In the genomic region with DNA sequence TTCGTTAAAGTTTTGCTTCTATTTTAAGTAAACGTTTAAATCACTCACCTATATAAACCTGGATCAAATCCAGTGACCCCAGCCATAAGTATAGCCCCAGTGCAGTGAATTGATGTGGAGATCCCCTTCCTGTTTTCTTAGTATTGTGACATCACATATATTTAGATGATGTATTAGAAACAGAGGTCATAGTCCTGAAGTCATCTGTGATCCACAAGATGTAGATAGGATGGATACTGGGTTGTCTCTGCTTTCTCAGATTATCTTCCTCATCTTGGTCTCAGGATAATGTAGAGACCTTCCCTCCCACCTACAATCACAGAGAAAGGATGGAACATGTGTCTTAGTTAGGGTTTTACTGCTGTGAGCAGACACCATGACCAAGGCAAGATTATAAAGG, we compare ENCODE assay signal across 9 mouse cellular contexts. TPM values are rescaled to one million over a fixed set of nuclear protein-coding genes. Genes with fewer than 3 reads are reported as not detected.
DNase-seq lines count a peak whose midpoint lies in the region; ATAC-seq and TF ChIP-seq lines count a peak whose summit lies in the region.
"Had no signal": no experiment of that assay in that cellular context is flagged by ENCODE, and none has a peak within 500 bp of the region (broad histone marks: within the 10 kb centered on the region; RNA-seq: fewer than 3 reads in every experiment).

TSS of gene Pfkfb2 (minus strand) at position 101 of the 400 bp plus-strand sequence.

- intact Hi-C loops in left cerebral cortex, postnatal 10 days (cut with DNase I) = no loop called here

- no peak for DNase-seq in adrenal gland, adult 8-10 months
- DNase-seq in left cerebral cortex, postnatal 10 days (ENCODE audit: extremely low spot score in 1 of 2, low spot score in 2 of 2) = no peak
- DNase-seq in retina, postnatal 1 day = no peak
- no peak for DNase-seq in kidney, postnatal 36 days

- H3K9me3 ChIP-seq in intestine, embryonic 15.5 days = no peaks in the 10 kb centered on the region
- no peaks in the 10 kb centered on the region for H3K9me3 ChIP-seq in intestine, postnatal 0 days (ENCODE audit: control insufficient read depth)

- no peak within 1 kb of the TSS for H3K9ac ChIP-seq in intestine, embryonic 15.5 days
- no peak within 1 kb of the TSS for H3K9ac ChIP-seq in intestine, postnatal 0 days (ENCODE audit: low read depth, low read length)
- H3K9ac ChIP-seq: liver, embryonic 14.5 days had no signal

- TF ChIP-seq CTCF in intestine, postnatal 0 days (IDR thresholded peaks at IDR 0.05; ENCODE audit: low read depth) = no peak

- H3K27me3 ChIP-seq in intestine, embryonic 15.5 days (replicated peaks) = no peaks in the 10 kb centered on the region
- H3K27me3 ChIP-seq in intestine, postnatal 0 days (replicated peaks; ENCODE audit: control insufficient read depth, insufficient read depth, low read length) = no peaks in the 10 kb centered on the region

- WGBS in intestine, embryonic 15.5 days = 81% methylated on average over 2 of the region's 2 CpGs
- 64% methylated on average over 2 of the region's 2 CpGs for WGBS in intestine, postnatal 0 days

- H3K4me1 ChIP-seq in intestine, embryonic 15.5 days (replicated peaks) = peaks cover 9% of the 10 kb centered on the region
- H3K4me1 ChIP-seq in intestine, postnatal 0 days (replicated peaks; ENCODE audit: control insufficient read depth, insufficient read depth, low read length) = peaks cover 2% of the 10 kb centered on the region; the same call in 1 of the 2 replicates

- H3K36me3 ChIP-seq in intestine, embryonic 15.5 days = no peaks in the 10 kb centered on the region
- no peaks in the 10 kb centered on the region for H3K36me3 ChIP-seq in intestine, postnatal 0 days (ENCODE audit: control insufficient read depth, insufficient read depth)

- no peak within 1 kb of the TSS for H3K4me2 ChIP-seq in intestine, embryonic 15.5 days (replicated peaks)
- H3K4me2 ChIP-seq in intestine, postnatal 0 days (replicated peaks; ENCODE audit: low read depth) = no peak within 1 kb of the TSS

- H3K4me3 ChIP-seq in intestine, embryonic 15.5 days (replicated peaks) = no peak within 1 kb of the TSS
- H3K4me3 ChIP-seq in intestine, postnatal 0 days (ENCODE audit: low read depth, low read length) = no peak within 1 kb of the TSS

- ATAC-seq in intestine, embryonic 15.5 days = no peak
- ATAC-seq in intestine, postnatal 0 days = no peak
- ATAC-seq in erythroid progenitor cell, adult 5-6 weeks (replicated peaks; ENCODE audit: low FRiP score, poor library complexity, severe bottlenecking) = no peak
- no peak for ATAC-seq in frontal cortex, adult (ENCODE audit: low TSS enrichment)

- no peak within 1 kb of the TSS for H3K27ac ChIP-seq in intestine, embryonic 15.5 days
- H3K27ac ChIP-seq in intestine, postnatal 0 days (ENCODE audit: low read depth, low read length) = no peak within 1 kb of the TSS
- H3K27ac ChIP-seq: liver, embryonic 14.5 days had no signal

RNA-seq across cellular contexts. Expression of gene Pfkfb2, which starts in this region (rescaled TPM):
- 10.8 and 11.2 TPM in 2 replicates for polyA plus RNA-seq in intestine, embryonic 15.5 days (2015; fragmentation: Nextera tagmentation; extraction: Ambion mirVana)
- 6.1 and 7.0 TPM in 2 replicates for polyA plus RNA-seq in intestine, postnatal 0 days (2015; fragmentation: Nextera tagmentation; extraction: Ambion mirVana)
- total RNA-seq in adrenal gland, adult 8-10 months (2022) = 100 to 1,000 TPM in 1 of 4 experiments, 10 to 100 TPM in 3; 29.4 to 107 (median 61.6) TPM
- total RNA-seq in erythroid progenitor cell, adult 5-6 weeks (2015; ENCODE audit: low replicate concordance) = 23.5 and 26.7 TPM in 2 replicates
- 38.4 and 45.7 TPM in 2 replicates for total RNA-seq in erythroid progenitor cell, adult 5-6 weeks (2017; ENCODE audit: low replicate concordance)
- total RNA-seq in left cerebral cortex, postnatal 10 days (2021) = 10 to 100 TPM; 42.5 to 43.7 TPM
